Mouse (Mus musculus) NIH3T3 (cell line): ENCODE measurements around the gene Ndufc2.
"Not testable (repeated sequence)": the region's sequence is repeated elsewhere in the genome, so short reads cannot be mapped to it uniquely, and the experiment has no call there.

Source experiments
- DNase-seq: peaks from one replicate; pipeline ENCODE4 v3.0.0-alpha.2; 2012; ENCODE audit warnings: low read depth

Ndufc2 gene

DNA sequence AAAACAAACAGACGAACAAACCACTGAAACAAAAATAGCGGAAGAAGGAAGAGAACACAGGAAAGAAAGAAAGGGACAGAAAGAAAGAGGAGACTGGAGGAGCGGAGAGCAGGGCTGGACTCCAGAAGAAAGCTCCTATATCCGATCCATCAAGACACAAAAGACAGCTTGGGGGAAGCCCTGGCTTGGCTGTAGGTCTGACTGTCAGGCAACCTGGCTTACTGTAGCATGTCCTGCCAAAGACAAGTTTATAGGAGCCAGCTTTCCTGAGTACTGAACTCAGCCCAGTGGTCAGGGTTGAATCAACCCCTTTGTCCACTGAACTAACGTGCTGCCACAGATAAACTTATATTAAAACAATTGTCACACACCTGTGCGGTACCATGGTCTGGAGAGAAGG is 27.5 kb downstream of the Ndufc2 start:
- no peak for DNase-seq

DNA sequence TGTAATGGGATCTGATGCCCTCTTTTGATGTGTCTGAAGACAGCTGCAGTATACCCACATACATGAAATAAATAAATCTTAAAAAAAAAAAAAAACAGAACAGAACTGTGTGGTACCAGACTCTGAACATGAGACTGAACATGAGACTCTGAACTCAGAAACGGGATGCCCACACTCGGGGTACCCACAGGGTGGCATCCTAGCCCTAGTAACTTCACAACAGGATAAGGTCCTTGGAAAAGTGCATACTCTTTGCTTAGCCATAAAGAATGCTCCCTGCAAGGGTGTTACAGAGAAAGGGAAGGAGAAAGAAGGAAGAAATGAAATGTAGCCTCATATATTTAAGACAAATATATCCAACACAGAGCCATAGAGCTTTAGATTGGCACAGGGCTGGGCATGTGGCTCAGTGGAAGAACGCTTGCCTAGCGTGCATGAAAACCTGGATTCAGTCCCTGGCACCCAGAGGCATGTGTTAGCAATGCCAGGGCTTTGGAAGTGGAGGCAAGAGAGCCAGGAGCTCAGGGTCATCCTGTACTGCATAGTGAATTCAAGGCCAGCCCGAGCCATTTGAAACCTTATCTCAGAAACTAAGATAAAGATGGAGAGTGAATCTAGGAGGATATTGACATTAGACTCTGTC is 28.1 kb downstream of the Ndufc2 start:
- DNase-seq = no peak

- DNase-seq = peak; percentile 28
These were observed 29.9 kb downstream of the Ndufc2 start for GRCm38 (mm10) chr7:97429705-97430104.

GRCm38 (mm10) chr7:97433517-97433916 is 33.7 kb downstream of the Ndufc2 start:
- not testable (repeated sequence) for DNase-seq

- DNase-seq = no peak
These were observed 34.7 kb downstream of the Ndufc2 start for GRCm38 (mm10) chr7:97434517-97434916.

GRCm38 (mm10) chr7:97438986-97439385 is 39.2 kb downstream of the Ndufc2 start:
- DNase-seq = no peak

DNA sequence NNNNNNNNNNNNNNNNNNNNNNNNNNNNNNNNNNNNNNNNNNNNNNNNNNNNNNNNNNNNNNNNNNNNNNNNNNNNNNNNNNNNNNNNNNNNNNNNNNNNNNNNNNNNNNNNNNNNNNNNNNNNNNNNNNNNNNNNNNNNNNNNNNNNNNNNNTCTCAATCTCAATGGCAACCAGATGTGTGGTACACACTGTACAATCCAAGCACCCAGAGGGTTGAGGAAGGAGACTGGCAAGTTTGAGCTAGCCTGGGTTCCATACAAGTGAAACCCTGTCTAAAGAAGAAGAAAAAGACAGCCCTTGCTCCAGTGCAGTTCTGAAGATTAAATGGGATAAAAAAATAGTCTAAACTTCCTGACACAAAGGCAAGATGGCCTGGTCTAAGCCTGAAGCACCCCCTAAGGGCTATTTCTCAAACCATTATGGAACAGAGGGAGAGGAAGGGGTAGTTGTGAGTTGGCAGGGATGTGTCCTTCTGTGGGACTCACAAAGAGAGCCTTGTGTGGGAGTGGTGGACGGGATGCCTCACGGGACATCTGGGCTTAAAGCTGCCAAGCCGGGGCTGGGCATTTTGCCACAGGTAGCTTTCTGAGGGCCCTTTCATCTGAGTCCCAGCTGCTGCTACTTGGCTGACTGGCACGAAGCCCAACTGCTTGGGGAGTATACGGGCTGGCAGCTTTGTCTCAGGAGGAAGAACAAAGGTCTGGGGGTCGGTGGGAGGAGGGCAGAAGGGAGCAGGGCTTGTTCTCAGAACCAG is 46.5 kb downstream of the Ndufc2 start:
- DNase-seq = peak; percentile 92

- peak; percentile 19 for DNase-seq
These were observed 47.3 kb downstream of the Ndufc2 start for GRCm38 (mm10) chr7:97447050-97447531.

DNA sequence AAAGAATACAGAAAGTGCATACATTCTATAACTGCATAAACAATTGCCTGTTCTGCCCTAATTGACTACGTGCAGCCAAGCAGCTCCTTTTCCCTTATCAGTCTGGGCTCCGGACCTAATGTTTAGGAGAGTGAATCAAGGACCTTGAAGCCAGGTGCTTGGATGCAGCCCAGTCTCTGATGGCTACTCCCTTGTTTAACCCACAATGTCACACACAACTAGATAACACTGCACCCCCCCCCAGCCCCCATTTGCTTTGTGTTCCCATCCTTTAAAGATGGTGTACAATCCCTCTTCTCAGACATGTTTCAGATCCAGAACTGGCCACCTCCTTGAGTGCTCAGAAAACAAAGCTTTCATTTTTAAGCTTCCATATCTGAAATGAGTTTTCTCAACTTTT is 51.2 kb downstream of the Ndufc2 start, which contains the start of gene Kctd14:
Gene Kctd14, plus strand, starts transcription at position 301 of the 400 bp plus-strand sequence.
- not testable (repeated sequence) for DNase-seq

DNA sequence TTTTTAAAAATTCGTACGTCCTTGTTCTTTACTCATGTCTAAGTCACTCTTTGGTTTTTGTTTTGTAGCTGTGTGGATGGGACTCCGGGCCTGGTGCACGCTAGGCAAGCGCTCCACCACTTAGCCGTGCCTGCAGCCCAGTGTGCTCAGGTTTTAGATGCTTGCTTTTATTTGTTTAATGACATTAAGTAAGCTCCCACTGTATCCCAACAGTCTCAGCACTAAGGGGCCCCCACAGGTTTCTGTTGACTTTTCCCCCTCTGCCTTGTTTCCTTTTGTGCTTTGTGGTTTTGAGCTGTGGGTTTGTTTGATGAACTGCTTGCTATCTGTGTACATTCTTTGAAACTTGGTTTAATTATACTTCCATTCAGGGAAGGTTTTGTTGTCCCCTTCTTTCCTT is 52.4 kb downstream of the Ndufc2 start:
- DNase-seq = no peak

DNA sequence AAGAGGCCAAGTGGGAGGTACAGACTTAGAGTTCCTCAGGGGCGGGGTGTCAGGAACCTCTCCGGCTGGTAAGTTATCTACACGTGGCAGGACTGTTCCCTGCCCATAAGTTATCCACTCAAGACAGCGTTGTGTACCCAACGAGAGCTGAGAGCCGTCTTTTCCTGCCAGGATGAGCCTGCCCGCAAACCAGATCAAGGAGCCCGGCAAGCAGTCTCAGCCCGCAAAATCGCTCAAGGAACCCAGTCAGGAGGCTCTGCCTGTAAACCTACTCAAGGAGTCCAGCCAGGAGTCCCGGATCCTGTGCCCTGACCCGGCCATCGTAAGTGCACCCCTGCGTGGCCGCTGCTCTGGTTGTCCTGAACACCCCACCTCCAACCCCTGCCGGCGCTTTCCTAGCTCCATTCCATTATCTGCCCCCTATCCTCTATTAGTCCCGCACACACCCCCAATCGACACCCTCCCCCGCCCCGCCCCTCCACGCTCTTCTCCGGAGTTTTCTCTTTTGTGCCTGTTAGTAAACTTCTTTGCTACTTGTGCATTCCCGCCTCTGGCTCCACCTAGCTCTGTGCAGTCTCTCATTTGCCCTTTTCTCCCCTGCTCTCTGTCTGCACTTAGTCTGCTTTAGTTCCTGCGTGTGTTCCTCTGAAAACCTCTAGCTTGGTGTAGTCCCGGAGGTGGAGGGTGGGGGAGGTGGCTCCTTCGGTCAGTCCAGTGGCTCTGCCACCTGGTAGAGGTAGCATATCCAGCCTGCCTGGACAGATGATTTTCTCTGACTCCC is 53.5 kb downstream of the Ndufc2 start:
- DNase-seq = no peak

- no peak for DNase-seq
These were observed 55.0 kb downstream of the Ndufc2 start for GRCm38 (mm10) chr7:97454795-97455194.

DNA sequence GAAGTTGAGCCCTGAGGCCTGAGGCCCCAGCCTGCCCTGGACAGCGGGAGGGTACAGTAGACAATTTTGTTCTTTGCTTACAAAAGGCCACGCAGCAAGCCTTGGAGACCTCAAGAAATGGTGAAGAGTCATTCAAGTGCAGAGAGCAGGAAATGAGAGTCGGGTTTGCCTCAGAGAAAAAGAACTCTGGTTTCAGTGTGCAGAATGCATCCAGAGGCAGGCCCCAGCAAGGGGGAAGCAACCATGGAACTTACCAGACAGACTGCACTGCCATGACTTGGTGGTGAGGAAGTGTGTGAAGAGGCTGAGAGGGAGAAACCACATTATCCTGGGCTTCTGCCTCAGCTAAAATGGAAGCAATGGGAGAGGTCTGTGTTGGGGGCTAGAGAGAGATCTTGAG is 55.8 kb downstream of the Ndufc2 start:
- DNase-seq = no peak
